14 mouse cellular contexts compared by ENCODE assay signal in the genomic region with DNA sequence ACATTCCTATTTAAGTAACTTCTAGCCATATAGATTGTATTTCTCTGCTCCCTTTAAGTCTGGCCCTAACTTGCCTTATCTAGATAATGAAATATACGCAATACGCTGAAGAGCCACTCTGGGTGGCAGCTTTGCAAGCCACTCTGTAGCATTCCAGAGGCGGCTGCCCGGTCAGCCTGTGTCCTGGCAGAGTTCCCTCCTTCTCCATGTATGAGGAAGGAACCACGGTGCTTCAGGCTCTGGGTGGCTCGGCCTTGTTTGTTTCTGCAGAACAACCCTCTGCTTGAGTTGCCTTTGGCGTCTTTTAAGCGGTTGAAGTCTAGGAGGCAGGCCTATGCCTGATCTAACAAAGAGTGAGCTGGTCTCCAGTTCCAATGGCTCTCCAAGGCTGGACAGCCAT. TPM values are rescaled to one million over a fixed set of nuclear protein-coding genes. Genes with fewer than 3 reads are reported as not detected.
A peak's percentile ranks its signal among the peaks of the same experiment; 100 is the strongest.
DNase-seq lines count a peak whose midpoint lies in the region; ATAC-seq and TF ChIP-seq lines count a peak whose summit lies in the region.
"Had no signal": no experiment of that assay in that cellular context is flagged by ENCODE, and none has a peak within 500 bp of the region (broad histone marks: within the 10 kb centered on the region; RNA-seq: fewer than 3 reads in every experiment).

No protein-coding gene starts in this region.

- H3K4me1 ChIP-seq in lung, embryonic 14.5 days (ENCODE audit: insufficient read depth): peaks cover 8% of the 10 kb centered on the region
- peaks cover 12% of the 10 kb centered on the region for H3K4me1 ChIP-seq in stomach, postnatal 0 days (replicated peaks; ENCODE audit: control insufficient read depth, insufficient read depth)

- H3K27ac ChIP-seq in layer of hippocampus, adult 2 months: peak overlapping the region; percentile 36; the same call in 1 of the 2 replicates
- H3K27ac ChIP-seq in lung, embryonic 14.5 days (ENCODE audit: low read depth): peak overlapping the region; percentile 60
- H3K27ac ChIP-seq in stomach, postnatal 0 days (replicated peaks): peak overlapping the region; percentile 91
- H3K27ac ChIP-seq: forebrain, embryonic 13.5 days had no signal

- H3K27me3 ChIP-seq in lung, embryonic 14.5 days (ENCODE audit: insufficient read depth, low read length): no peaks in the 10 kb centered on the region
- no peaks in the 10 kb centered on the region for H3K27me3 ChIP-seq in stomach, postnatal 0 days (ENCODE audit: control insufficient read depth, insufficient read depth, low read length)

- no peaks in the 10 kb centered on the region for H3K9me3 ChIP-seq in lung, embryonic 14.5 days (ENCODE audit: low read depth, low read length)
- no peaks in the 10 kb centered on the region for H3K9me3 ChIP-seq in stomach, postnatal 0 days (ENCODE audit: control insufficient read depth, low read length)
- H3K9me3 ChIP-seq: forebrain, embryonic 13.5 days had no signal

- intact Hi-C loops in gastrocnemius, postnatal 14 days (cut with DNase I; ENCODE audit: low total_unique reads): no loop called here
- intact Hi-C loops in left cerebral cortex, postnatal 36 days (cut with DNase I): no loop called here

- H3K4me3 ChIP-seq in layer of hippocampus, adult 2 months: no peak overlapping the region
- H3K4me3 ChIP-seq in lung, embryonic 14.5 days (ENCODE audit: low read depth, low read length): no peak overlapping the region
- H3K4me3 ChIP-seq in stomach, postnatal 0 days (ENCODE audit: low read depth, low read length): no peak overlapping the region
- H3K4me3 ChIP-seq: forebrain, embryonic 13.5 days had no signal

- 35% methylated on average over 8 of the region's 8 CpGs for WGBS in lung, embryonic 14.5 days
- WGBS in stomach, postnatal 0 days: 40% methylated on average over 8 of the region's 8 CpGs

- peak; percentile 17 for DNase-seq in gastrocnemius, adult 18-20 months (ENCODE audit: low spot score)
- no peak for DNase-seq in gastrocnemius, postnatal 14 days
- no peak for DNase-seq in layer of hippocampus, adult 2 months (ENCODE audit: low spot score in 2 of 2)
- no peak for DNase-seq in layer of hippocampus, postnatal 10 days (ENCODE audit: low spot score in 2 of 2)
- peak; percentile 73 for DNase-seq in lung, embryonic 14.5 days
- DNase-seq in stomach, postnatal 0 days (ENCODE audit: low spot score): peak; percentile 57
- DNase-seq in left cerebral cortex, postnatal 36 days (ENCODE audit: low spot score in 2 of 2): no peak
- DNase-seq in Muller cell, postnatal 12 days (ENCODE audit: inconsistent ontology term): no peak
- DNase-seq: cerebellum, adult 8-10 months; embryo, embryonic 11 days; layer of hippocampus, postnatal 36 days; thymus, adult 18-20 months had no signal

- ATAC-seq in lung, embryonic 14.5 days (ENCODE audit: insufficient read depth): 0 out of 2 replicates have a peak, but pooled peaks have one; percentile 42
- ATAC-seq in stomach, postnatal 0 days (ENCODE audit: low FRiP score, low TSS enrichment): no peak; the same call in 1 of the 2 replicates
- ATAC-seq: forebrain, embryonic 13.5 days had no signal

- no peak for TF ChIP-seq CTCF in layer of hippocampus, adult 2 months (conservative IDR thresholded peaks at IDR 0.05)
- no peak for TF ChIP-seq CTCF in lung, embryonic 14.5 days (IDR thresholded peaks at IDR 0.05; ENCODE audit: low read depth)
- TF ChIP-seq CTCF in stomach, postnatal 0 days (IDR thresholded peaks at IDR 0.05; ENCODE audit: low read depth): no peak

- no peak overlapping the region for H3K4me2 ChIP-seq in lung, embryonic 14.5 days
- H3K4me2 ChIP-seq in stomach, postnatal 0 days (replicated peaks; ENCODE audit: low read depth): no peak overlapping the region
- H3K4me2 ChIP-seq: forebrain, embryonic 13.5 days; liver, embryonic 11.5 days had no signal

- H3K9ac ChIP-seq in lung, embryonic 14.5 days: no peak overlapping the region
- no peak overlapping the region for H3K9ac ChIP-seq in stomach, postnatal 0 days (ENCODE audit: low read length)
- H3K9ac ChIP-seq: forebrain, embryonic 13.5 days had no signal

- TF ChIP-seq EP300 in stomach, postnatal 0 days (optimal IDR thresholded peaks at IDR 0.05): no peak

- no peaks in the 10 kb centered on the region for H3K36me3 ChIP-seq in lung, embryonic 14.5 days (ENCODE audit: insufficient read depth)
- H3K36me3 ChIP-seq in stomach, postnatal 0 days (ENCODE audit: control insufficient read depth, insufficient read depth, low read length): no peaks in the 10 kb centered on the region

RNA-seq across cellular contexts. Expression of a gene that starts 13.4 kb away (rescaled TPM):
- total RNA-seq in gastrocnemius, adult 18-20 months (2021): 10 to 100 TPM; 27.5 to 35.0 TPM
- total RNA-seq in gastrocnemius, postnatal 14 days (2021): 10 to 100 TPM; 42.0 to 56.1 TPM
- 100 to 1,000 TPM; 748 to 817 TPM for total RNA-seq in layer of hippocampus, adult 2 months (2021)
- 100 to 1,000 TPM; 726 TPM for total RNA-seq in layer of hippocampus, postnatal 10 days (2021)
- polyA plus RNA-seq in lung, embryonic 14.5 days (2014; fragmentation: Nextera tagmentation; extraction: Ambion mirVana): 45.3 and 45.7 TPM in 2 replicates
- polyA plus RNA-seq in stomach, postnatal 0 days (2015; fragmentation: Nextera tagmentation; extraction: Ambion mirVana): 28.6 and 30.5 TPM in 2 replicates
- total RNA-seq in left cerebral cortex, postnatal 36 days (2021): 1,000 to 10,000 TPM; 1,328 to 1,609 TPM

RNA-seq across cellular contexts. Expression of a gene that starts 54.8 kb away (rescaled TPM):
- total RNA-seq in gastrocnemius, adult 18-20 months (2021): 10 to 100 TPM; 17.7 to 19.0 TPM
- 10 to 100 TPM; 40.4 to 41.3 TPM for total RNA-seq in gastrocnemius, postnatal 14 days (2021)
- 10 to 100 TPM; 32.2 to 34.4 TPM for total RNA-seq in layer of hippocampus, adult 2 months (2021)
- total RNA-seq in layer of hippocampus, postnatal 10 days (2021): 10 to 100 TPM; 75.4 to 82.9 TPM
- polyA plus RNA-seq in lung, embryonic 14.5 days (2014; fragmentation: Nextera tagmentation; extraction: Ambion mirVana): 65.3 and 65.4 TPM in 2 replicates
- 60.1 and 69.5 TPM in 2 replicates for polyA plus RNA-seq in stomach, postnatal 0 days (2015; fragmentation: Nextera tagmentation; extraction: Ambion mirVana)
- total RNA-seq in left cerebral cortex, postnatal 36 days (2021): 10 to 100 TPM; 36.7 to 43.5 TPM

Comparison
In these comparisons a context has a peak if more than half of its experiments do, and no peak if none do; other contexts are left out.
1. DNase-seq: peak in gastrocnemius, adult 18-20 months (single experiment), lung, embryonic 14.5 days (single experiment) and stomach, postnatal 0 days (single experiment); none in gastrocnemius, postnatal 14 days (single experiment), layer of hippocampus, adult 2 months (0 of 2), layer of hippocampus, postnatal 10 days (0 of 2), left cerebral cortex, postnatal 36 days (0 of 2) and Muller cell, postnatal 12 days (single experiment).
2. H3K27ac ChIP-seq: peak in every context shown above with its lines; median percentile 91 in stomach, postnatal 0 days; 60 in lung, embryonic 14.5 days; 36 in layer of hippocampus, adult 2 months.
3. RNA of a gene that starts 13.4 kb away (total RNA-seq): 1,328 to 1,609 TPM in left cerebral cortex, postnatal 36 days, 748 to 817 TPM in layer of hippocampus, adult 2 months and 726 TPM in layer of hippocampus, postnatal 10 days; 42.0 to 56.1 TPM in gastrocnemius, postnatal 14 days and 27.5 to 35.0 TPM in gastrocnemius, adult 18-20 months; every median in the first group is over 10 times any median in the second.